In the genomic region with DNA sequence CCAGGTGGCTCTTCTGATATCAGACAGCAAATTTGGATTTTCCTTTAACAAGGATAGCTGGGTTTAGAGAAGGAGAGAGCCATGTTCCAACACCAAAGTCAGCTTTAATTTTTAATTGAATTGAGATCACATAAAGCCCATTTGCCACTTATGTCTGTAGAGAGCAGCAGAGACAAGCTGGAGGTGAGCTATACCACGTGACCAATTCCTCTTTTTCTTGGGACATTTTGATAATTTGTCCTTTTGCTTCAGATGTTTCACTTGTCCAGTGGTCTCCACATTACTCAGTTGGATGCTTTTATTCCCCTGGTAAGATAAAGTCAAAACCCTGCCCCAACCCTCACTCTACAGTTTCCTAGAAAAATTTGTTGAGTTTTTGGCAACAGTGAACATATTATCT, we compare ENCODE assay signal across 24 mouse cellular contexts.
"Had no signal": no experiment of that assay in that cellular context is flagged by ENCODE, and none has a peak within 500 bp of the region (broad histone marks: within the 10 kb centered on the region; RNA-seq: fewer than 3 reads in every experiment).

No protein-coding gene starts in this region.

- H3K27ac ChIP-seq: embryonic facial prominence, embryonic 10.5 days; embryonic facial prominence, embryonic 12.5 days; embryonic facial prominence, embryonic 13.5 days; embryonic facial prominence, embryonic 15.5 days; forebrain, embryonic 10.5 days; forebrain, embryonic 12.5 days; forebrain, embryonic 13.5 days; forebrain, embryonic 15.5 days; gastrocnemius, adult 2 months; heart, adult 2 months; heart, embryonic 10.5 days had no signal

- DNase-seq: cerebellum, adult 9-11 months; cerebellum, postnatal 10 days; cerebellum, postnatal 14 days; cerebellum, postnatal 25 days; cerebellum, postnatal 36 days; embryo, embryonic 11 days; forebrain, postnatal 0 days; gastrocnemius, adult 2 months; gastrocnemius, postnatal 14 days; gastrocnemius, postnatal 25 days; gastrocnemius, postnatal 36 days; heart, adult 11 months; heart, adult 18-20 months; heart, adult 2 months had no signal

- H3K9me3 ChIP-seq: embryonic facial prominence, embryonic 10.5 days; embryonic facial prominence, embryonic 12.5 days; embryonic facial prominence, embryonic 13.5 days; embryonic facial prominence, embryonic 15.5 days; forebrain, embryonic 10.5 days; forebrain, embryonic 12.5 days; forebrain, embryonic 13.5 days; forebrain, embryonic 15.5 days; heart, embryonic 10.5 days had no signal

- H3K9ac ChIP-seq: embryonic facial prominence, embryonic 12.5 days; embryonic facial prominence, embryonic 13.5 days; embryonic facial prominence, embryonic 15.5 days; forebrain, embryonic 12.5 days; forebrain, embryonic 13.5 days; forebrain, embryonic 15.5 days; forebrain, postnatal 0 days had no signal

- H3K27me3 ChIP-seq: embryonic facial prominence, embryonic 12.5 days; embryonic facial prominence, embryonic 13.5 days; embryonic facial prominence, embryonic 15.5 days; forebrain, embryonic 12.5 days; forebrain, embryonic 13.5 days; forebrain, embryonic 15.5 days had no signal

- H3K36me3 ChIP-seq: embryonic facial prominence, embryonic 10.5 days; embryonic facial prominence, embryonic 12.5 days; embryonic facial prominence, embryonic 13.5 days; embryonic facial prominence, embryonic 15.5 days; forebrain, embryonic 10.5 days; forebrain, embryonic 12.5 days; forebrain, embryonic 15.5 days; heart, embryonic 10.5 days had no signal

- H3K4me3 ChIP-seq: embryonic facial prominence, embryonic 10.5 days; embryonic facial prominence, embryonic 12.5 days; embryonic facial prominence, embryonic 13.5 days; embryonic facial prominence, embryonic 15.5 days; erythroblast, embryonic 14.5 days; forebrain, embryonic 10.5 days; forebrain, embryonic 12.5 days; forebrain, embryonic 13.5 days; forebrain, embryonic 15.5 days; gastrocnemius, adult 2 months; heart, adult 2 months; heart, embryonic 10.5 days had no signal

- H3K4me1 ChIP-seq: embryonic facial prominence, embryonic 10.5 days; embryonic facial prominence, embryonic 12.5 days; embryonic facial prominence, embryonic 13.5 days; embryonic facial prominence, embryonic 15.5 days; forebrain, embryonic 10.5 days; forebrain, embryonic 12.5 days; forebrain, embryonic 13.5 days; forebrain, embryonic 15.5 days; heart, embryonic 10.5 days had no signal

- H3K4me2 ChIP-seq: embryonic facial prominence, embryonic 12.5 days; embryonic facial prominence, embryonic 13.5 days; embryonic facial prominence, embryonic 15.5 days; forebrain, embryonic 12.5 days; forebrain, embryonic 13.5 days; forebrain, embryonic 15.5 days had no signal
